Mouse (Mus musculus) thymus, postnatal 4 days (tissue): ENCODE results near the gene Gcc1.
A peak's percentile ranks its signal among the peaks of the same experiment; 100 is the strongest.

Source experiments
- DNase-seq: peaks from one replicate; pipeline ENCODE4 v3.0.0; 2021

The Gcc1 gene

GRCm38 (mm10) chr6:28421469-28422000, 6.7 kb downstream of the Gcc1 start:
- peak; percentile 96 for DNase-seq

GRCm38 (mm10) chr6:28420865-28421264, 7.3 kb downstream of the Gcc1 start:
- DNase-seq, result no peak

GRCm38 (mm10) chr6:28420361-28420760, 7.8 kb downstream of the Gcc1 start:
- DNase-seq, result peak; percentile 14

- no peak for DNase-seq
Measured at GRCm38 (mm10) chr6:28419673-28420072, 8.5 kb downstream of the Gcc1 start.

- no peak for DNase-seq
Measured at GRCm38 (mm10) chr6:28418449-28418848, 9.7 kb downstream of the Gcc1 start.

- DNase-seq, result no peak
Measured at GRCm38 (mm10) chr6:28416981-28417380, 11.2 kb downstream of the Gcc1 start.

GRCm38 (mm10) chr6:28411236-28411635, 17.0 kb downstream of the Gcc1 start:
- DNase-seq, result no peak

- DNase-seq, result no peak
Measured at GRCm38 (mm10) chr6:28410053-28410452, 18.1 kb downstream of the Gcc1 start.

GRCm38 (mm10) chr6:28399791-28400190, 28.4 kb downstream of the Gcc1 start:
- DNase-seq, result peak; percentile 30

GRCm38 (mm10) chr6:28398726-28399125, 29.5 kb downstream of the Gcc1 start:
- no peak for DNase-seq

GRCm38 (mm10) chr6:28397681-28398203, 30.4 kb downstream of the Gcc1 start, which contains the start of gene Zfp800:
Gene Zfp800 (minus strand): TSS chr6:28398005.
- peak; percentile 60 for DNase-seq

GRCm38 (mm10) chr6:28396853-28397457, 31.2 kb downstream of the Gcc1 start:
- peak; percentile 37 for DNase-seq

GRCm38 (mm10) chr6:28396051-28396852, 31.9 kb downstream of the Gcc1 start:
- no peak for DNase-seq

- DNase-seq, result no peak
Measured at GRCm38 (mm10) chr6:28389038-28389437, 39.2 kb downstream of the Gcc1 start.

GRCm38 (mm10) chr6:28385169-28385568, 43.0 kb downstream of the Gcc1 start:
- DNase-seq, result no peak

GRCm38 (mm10) chr6:28381983-28382382, 46.2 kb downstream of the Gcc1 start:
- DNase-seq, result no peak

GRCm38 (mm10) chr6:28369966-28370683, 58.1 kb downstream of the Gcc1 start:
- no peak for DNase-seq

- no peak for DNase-seq
Measured at GRCm38 (mm10) chr6:28367575-28367974, 60.6 kb downstream of the Gcc1 start.
